Mouse (Mus musculus): Measurements from ENCODE around the gene Mapkap1. TPM values are rescaled to one million over a fixed set of nuclear protein-coding genes. Genes with fewer than 3 reads are reported as not detected.

Gene Mapkap1
- polyA plus RNA-seq, 1 experiment from 2014 or later: 103 TPM

DNA sequence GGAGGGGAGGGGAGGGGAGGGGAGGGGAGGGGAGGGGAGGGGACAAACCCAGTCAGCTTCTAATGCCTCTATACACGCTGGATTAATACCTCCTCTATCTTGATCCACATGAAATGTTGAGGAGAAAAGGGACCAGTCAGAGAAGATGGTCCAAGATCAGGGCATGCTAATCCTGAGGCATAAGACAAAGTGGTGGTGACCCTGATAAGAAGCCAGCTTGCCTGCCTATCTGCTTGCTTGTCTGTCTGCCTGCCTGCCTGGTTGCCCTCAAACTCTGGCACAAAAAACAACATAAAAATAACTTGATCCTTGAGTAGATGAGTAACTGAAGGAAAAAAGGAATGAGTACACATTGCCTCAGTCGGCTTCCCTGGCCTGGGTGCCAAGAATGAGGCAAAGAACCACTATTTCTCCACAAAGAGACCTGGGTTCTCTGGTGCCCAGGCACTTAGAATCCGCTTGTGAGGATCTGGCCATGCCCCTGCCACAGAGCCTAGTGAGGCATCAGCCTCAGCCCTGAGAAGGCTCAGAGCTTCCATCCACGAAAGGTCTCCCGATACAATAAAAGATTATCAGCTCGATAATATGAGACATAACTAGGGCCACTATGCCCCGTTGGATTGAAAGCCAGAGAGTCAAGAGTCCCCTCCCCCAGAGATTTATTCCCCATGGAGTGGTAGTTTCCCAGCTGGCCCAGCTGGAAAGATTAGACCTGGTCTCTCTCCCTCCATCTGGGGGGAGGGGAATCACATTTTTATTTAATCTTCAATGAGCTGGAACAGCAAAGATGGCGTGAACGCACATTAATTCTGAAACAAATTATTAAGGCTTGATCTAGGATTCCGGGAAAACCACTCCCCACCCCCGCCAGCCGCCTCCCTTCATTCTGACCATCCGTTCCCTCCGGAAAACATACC is 228.9 kb downstream of the Mapkap1 start:
- Histone ChIP-seq H3K27ac (replicated peaks; ENCODE audit: low read depth, low read length) (no peak overlapping the region), H3K4me1 (ENCODE audit: control insufficient read depth, insufficient read depth, low read length) (no peaks in the 10 kb centered on the region), H3K27me3 (ENCODE audit: control insufficient read depth, insufficient read depth, low read length) (no peaks in the 10 kb centered on the region), H3K9me3 (replicated peaks; ENCODE audit: control insufficient read depth, low read length) (no peaks in the 10 kb centered on the region), H3K4me3 (ENCODE audit: low read depth, low read length) (no peak overlapping the region), H3K9ac (replicated peaks; ENCODE audit: low read length) (no peak overlapping the region), H3K36me3 (replicated peaks; ENCODE audit: control insufficient read depth, insufficient read depth, low read depth, low read length) (no peaks in the 10 kb centered on the region), H3K4me2 (ENCODE audit: low read depth, low read length) (no peak overlapping the region)
- WGBS: 80% methylated on average over 14 of the region's 14 CpGs
- DNase-seq (ENCODE audit: low spot score) (no peak), ATAC-seq (replicated peaks; ENCODE audit: insufficient number of reproducible peaks, low FRiP score, low TSS enrichment, low read depth) (no peak)

DNA sequence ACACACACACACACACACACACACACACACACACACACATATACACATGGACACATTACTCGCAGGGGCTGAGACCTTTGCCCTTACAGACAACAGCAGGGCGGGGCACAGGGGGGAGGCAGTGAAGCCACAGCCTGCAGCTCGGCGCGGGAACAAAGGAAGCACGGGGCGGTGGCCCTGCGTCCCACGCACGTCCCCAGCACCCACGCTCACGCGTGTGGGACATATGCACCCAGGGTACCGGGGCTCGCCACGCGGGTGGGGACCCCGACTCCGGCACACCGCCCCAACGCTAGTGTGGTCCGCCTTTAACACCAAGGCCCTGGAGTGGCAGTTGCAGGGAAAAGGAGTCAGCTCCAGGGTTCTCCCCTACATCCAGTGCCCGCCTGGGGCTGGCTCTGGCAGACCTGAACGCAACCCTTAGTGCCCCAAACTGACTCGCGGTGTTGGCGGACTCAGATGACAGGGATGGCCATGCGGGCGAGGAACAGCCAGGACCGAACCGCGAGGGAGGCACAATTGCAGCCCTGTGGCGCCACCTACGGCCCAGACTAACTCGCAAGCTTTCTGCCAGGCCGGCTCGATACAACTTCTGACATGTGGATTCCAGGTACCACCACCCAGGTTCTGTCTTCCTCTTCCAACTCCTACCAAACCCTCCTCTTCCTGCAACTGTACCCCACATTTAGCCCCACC is 232.5 kb downstream of the Mapkap1 start:
- Histone ChIP-seq H3K4me2 (ENCODE audit: low read depth, low read length) (peak overlapping the region; percentile 87), H3K27me3 (ENCODE audit: control insufficient read depth, insufficient read depth, low read length) (no peaks in the 10 kb centered on the region), H3K27ac (replicated peaks; ENCODE audit: low read depth, low read length) (no peak overlapping the region), H3K9me3 (replicated peaks; ENCODE audit: control insufficient read depth, low read length) (no peaks in the 10 kb centered on the region), H3K4me3 (ENCODE audit: low read depth, low read length) (peak overlapping the region; percentile 31), H3K9ac (replicated peaks; ENCODE audit: low read length) (peak overlapping the region; percentile 68), H3K4me1 (ENCODE audit: control insufficient read depth, insufficient read depth, low read length) (no peaks in the 10 kb centered on the region), H3K36me3 (replicated peaks; ENCODE audit: control insufficient read depth, insufficient read depth, low read depth, low read length) (no peaks in the 10 kb centered on the region)
- 16% methylated on average over 32 of the region's 37 CpGs for WGBS
- DNase-seq (ENCODE audit: low spot score) (peak; percentile 90), ATAC-seq (replicated peaks; ENCODE audit: insufficient number of reproducible peaks, low FRiP score, low TSS enrichment, low read depth) (no peak; the same call in 1 of the 2 replicates)

DNA sequence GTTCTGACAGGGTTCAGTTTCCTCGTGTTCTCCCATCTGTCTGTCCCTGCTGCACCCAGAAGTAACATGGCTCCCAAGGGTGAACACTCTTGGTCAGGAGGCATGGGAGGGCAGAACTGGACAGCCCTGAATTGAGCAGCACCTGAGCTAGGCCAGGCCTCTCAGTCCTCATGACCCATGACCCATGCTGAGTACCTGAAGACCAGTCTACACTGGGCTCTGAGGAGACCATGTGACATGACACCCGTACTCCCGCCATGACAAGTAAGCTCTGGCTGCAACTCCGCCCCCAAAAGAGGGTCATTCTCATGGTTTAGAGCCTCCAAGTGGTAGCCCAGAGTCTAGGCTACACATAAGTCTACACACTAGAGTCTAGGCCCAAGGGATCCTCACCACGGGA is 233.2 kb downstream of the Mapkap1 start:
- peak; percentile 50; the same call in 1 of the 2 replicates for ATAC-seq (replicated peaks; ENCODE audit: insufficient number of reproducible peaks, low FRiP score, low TSS enrichment, low read depth)
- Histone ChIP-seq H3K9me3 (replicated peaks; ENCODE audit: control insufficient read depth, low read length) (no peaks in the 10 kb centered on the region), H3K4me2 (ENCODE audit: low read depth, low read length) (no peak overlapping the region), H3K9ac (replicated peaks; ENCODE audit: low read length) (no peak overlapping the region), H3K4me3 (ENCODE audit: low read depth, low read length) (no peak overlapping the region), H3K4me1 (ENCODE audit: control insufficient read depth, insufficient read depth, low read length) (no peaks in the 10 kb centered on the region), H3K27me3 (ENCODE audit: control insufficient read depth, insufficient read depth, low read length) (no peaks in the 10 kb centered on the region), H3K27ac (replicated peaks; ENCODE audit: low read depth, low read length) (no peak overlapping the region), H3K36me3 (replicated peaks; ENCODE audit: control insufficient read depth, insufficient read depth, low read depth, low read length) (no peaks in the 10 kb centered on the region)
- no peak for DNase-seq (ENCODE audit: low spot score)
- 61% methylated on average over 5 of the region's 5 CpGs for WGBS

DNA sequence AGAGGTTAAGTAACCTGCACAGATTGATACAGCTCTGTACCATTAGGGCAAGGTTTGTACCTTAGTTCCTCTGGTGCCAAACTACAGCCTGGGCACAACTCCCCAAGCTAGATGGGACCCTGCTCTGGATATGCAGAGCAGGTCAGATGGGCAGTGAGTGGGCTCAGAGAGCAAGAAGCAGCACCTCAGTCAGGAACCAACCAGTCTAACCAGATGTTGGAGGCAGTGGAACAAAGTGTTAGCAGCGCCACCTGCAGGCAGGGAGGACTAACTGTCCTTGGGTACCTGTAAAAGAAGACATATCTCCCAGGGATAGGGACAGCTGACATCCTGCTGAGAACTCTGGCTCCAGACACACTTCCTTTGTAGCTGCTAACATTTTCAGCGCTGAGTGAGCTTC is 235.8 kb downstream of the Mapkap1 start:
- H3K27me3 ChIP-seq (ENCODE audit: control insufficient read depth, insufficient read depth, low read length): no peaks in the 10 kb centered on the region
- no peak overlapping the region for H3K4me2 ChIP-seq (ENCODE audit: low read depth, low read length)
- H3K4me1 ChIP-seq (ENCODE audit: control insufficient read depth, insufficient read depth, low read length): peaks cover 3% of the 10 kb centered on the region; the same call in 1 of the 2 replicates
- no peaks in the 10 kb centered on the region for H3K36me3 ChIP-seq (replicated peaks; ENCODE audit: control insufficient read depth, insufficient read depth, low read depth, low read length)
- H3K27ac ChIP-seq (replicated peaks; ENCODE audit: low read depth, low read length): no peak overlapping the region
- no peaks in the 10 kb centered on the region for H3K9me3 ChIP-seq (replicated peaks; ENCODE audit: control insufficient read depth, low read length)
- no peak overlapping the region for H3K9ac ChIP-seq (replicated peaks; ENCODE audit: low read length)
- H3K4me3 ChIP-seq (ENCODE audit: low read depth, low read length): no peak overlapping the region
- DNase-seq (ENCODE audit: low spot score) (peak; percentile 39), ATAC-seq (replicated peaks; ENCODE audit: insufficient number of reproducible peaks, low FRiP score, low TSS enrichment, low read depth) (no peak)
- WGBS: 19% methylated on average over 2 of the region's 2 CpGs

DNA sequence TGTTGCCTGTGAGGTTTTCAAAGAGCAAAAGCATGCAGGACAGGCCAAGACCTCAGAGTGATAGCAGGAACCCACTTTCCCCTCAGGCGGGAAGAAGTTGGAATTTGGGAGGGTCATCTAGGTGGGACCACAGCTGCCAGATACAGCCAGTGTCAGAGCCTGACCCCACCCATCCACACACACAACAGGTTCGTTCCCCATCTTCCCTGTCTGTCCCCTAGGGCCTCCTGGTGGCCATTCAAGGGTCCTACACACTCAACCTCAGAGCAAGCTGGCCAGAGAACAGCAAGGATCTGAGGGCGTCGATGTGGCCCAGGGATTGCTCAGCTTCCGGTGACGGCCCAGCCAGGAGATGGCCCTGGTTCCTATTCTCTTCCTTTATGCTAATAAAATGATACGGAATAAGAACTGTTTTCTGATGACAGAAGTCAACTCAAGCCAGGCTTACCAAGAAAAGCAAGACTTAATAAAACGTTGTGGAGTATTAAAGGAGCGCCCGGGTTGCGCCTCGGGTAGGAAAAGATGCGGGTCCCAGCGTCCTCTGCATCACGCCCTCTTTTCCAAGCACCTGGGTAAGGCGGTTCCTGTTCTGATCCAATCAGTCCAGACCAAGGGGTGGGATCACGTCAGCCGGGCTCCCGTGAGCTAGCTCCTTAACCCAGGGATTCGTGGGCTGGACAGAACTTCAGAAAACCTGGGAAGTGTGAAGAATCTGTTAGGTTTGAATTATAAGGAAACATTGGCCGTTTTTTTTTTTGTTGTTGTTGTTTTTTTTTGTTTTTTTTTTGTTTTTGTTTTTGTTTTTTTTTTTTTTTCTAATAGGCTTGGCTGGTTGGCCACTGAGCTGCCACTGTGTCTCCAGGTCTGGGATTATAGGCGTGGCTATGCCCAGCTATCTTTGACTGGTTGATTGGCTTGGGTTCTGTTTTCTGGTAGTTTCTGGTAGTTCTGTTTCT is 238.3 kb downstream of the Mapkap1 start:
- no peaks in the 10 kb centered on the region for H3K9me3 ChIP-seq (replicated peaks; ENCODE audit: control insufficient read depth, low read length)
- H3K9ac ChIP-seq (replicated peaks; ENCODE audit: low read length): no peak overlapping the region
- H3K27ac ChIP-seq (replicated peaks; ENCODE audit: low read depth, low read length): no peak overlapping the region
- WGBS: 28% methylated on average over 22 of the region's 22 CpGs
- H3K27me3 ChIP-seq (ENCODE audit: control insufficient read depth, insufficient read depth, low read length): no peaks in the 10 kb centered on the region
- ATAC-seq (replicated peaks; ENCODE audit: insufficient number of reproducible peaks, low FRiP score, low TSS enrichment, low read depth): no peak
- H3K36me3 ChIP-seq (replicated peaks; ENCODE audit: control insufficient read depth, insufficient read depth, low read depth, low read length): no peaks in the 10 kb centered on the region
- peaks cover 3% of the 10 kb centered on the region; the same call in 1 of the 2 replicates for H3K4me1 ChIP-seq (ENCODE audit: control insufficient read depth, insufficient read depth, low read length)
- no peak overlapping the region for H3K4me2 ChIP-seq (ENCODE audit: low read depth, low read length)
- H3K4me3 ChIP-seq (ENCODE audit: low read depth, low read length): no peak overlapping the region
- DNase-seq (ENCODE audit: low spot score): peak; percentile 39

DNA sequence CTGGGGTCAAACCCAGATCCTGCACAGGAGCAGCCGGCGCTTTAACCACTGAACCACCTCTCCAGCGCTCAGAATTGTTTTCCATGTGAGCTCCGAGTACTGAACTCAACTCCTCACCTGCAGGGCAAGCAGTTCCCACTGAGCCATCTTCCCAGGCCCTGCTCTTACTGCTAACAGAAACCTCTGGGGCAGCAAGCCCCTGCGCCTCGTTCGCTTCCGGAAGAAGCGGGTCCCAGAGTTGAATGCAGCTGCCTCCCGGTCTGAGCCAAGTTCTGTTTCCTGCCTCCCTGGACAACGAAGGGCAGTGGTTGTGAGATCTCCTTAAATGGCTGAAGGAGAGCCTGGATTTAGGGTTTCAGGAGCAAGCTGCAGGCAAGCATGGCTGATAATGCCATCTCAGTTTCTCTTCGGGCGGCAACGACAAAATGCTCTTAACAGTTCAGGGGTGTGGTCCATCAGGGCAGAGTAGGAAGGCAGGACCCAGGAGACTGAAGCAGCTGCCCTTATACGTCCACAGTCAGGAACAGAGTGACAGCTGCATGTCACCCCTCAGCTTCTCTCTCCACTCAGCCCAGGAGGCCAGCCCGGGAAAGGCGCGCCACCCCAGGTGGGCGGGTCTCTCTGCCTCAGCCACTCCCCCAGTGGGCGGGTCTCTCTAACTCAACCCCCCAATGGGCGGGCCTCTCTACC is 239.4 kb downstream of the Mapkap1 start:
- H3K9me3 ChIP-seq (replicated peaks; ENCODE audit: control insufficient read depth, low read length): no peaks in the 10 kb centered on the region
- H3K4me3 ChIP-seq (ENCODE audit: low read depth, low read length): peak overlapping the region; percentile 33
- H3K4me1 ChIP-seq (ENCODE audit: control insufficient read depth, insufficient read depth, low read length): peaks cover 3% of the 10 kb centered on the region; the same call in 1 of the 2 replicates
- no peaks in the 10 kb centered on the region for H3K36me3 ChIP-seq (replicated peaks; ENCODE audit: control insufficient read depth, insufficient read depth, low read depth, low read length)
- H3K9ac ChIP-seq (replicated peaks; ENCODE audit: low read length): peak overlapping the region; percentile 34
- WGBS: 12% methylated on average over 19 of the region's 21 CpGs
- no peaks in the 10 kb centered on the region for H3K27me3 ChIP-seq (ENCODE audit: control insufficient read depth, insufficient read depth, low read length)
- DNase-seq (ENCODE audit: low spot score): peak; percentile 83
- peak overlapping the region; percentile 66 for H3K4me2 ChIP-seq (ENCODE audit: low read depth, low read length)
- H3K27ac ChIP-seq (replicated peaks; ENCODE audit: low read depth, low read length): no peak overlapping the region
- peak; percentile 71 for ATAC-seq (replicated peaks; ENCODE audit: insufficient number of reproducible peaks, low FRiP score, low TSS enrichment, low read depth)

DNA sequence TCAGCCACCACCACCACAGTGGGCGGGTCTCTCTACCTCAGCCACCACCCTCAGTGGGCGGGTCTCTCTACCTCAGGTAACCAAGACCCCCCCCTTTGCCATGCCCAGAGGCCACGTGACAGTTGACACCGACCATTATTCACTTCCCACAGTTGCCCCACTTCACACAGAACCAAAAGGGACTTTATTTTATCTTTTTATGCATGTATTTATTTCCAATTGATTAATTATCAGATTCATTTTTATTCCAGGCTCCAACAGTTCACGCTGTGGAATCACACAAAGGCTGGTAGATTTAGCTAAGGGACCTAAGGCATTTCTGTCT is 239.9 kb downstream of the Mapkap1 start:
- no peaks in the 10 kb centered on the region for H3K36me3 ChIP-seq (replicated peaks; ENCODE audit: control insufficient read depth, insufficient read depth, low read depth, low read length)
- ATAC-seq (replicated peaks; ENCODE audit: insufficient number of reproducible peaks, low FRiP score, low TSS enrichment, low read depth): no peak
- 8% methylated on average over 5 of the region's 5 CpGs for WGBS
- DNase-seq (ENCODE audit: low spot score): no peak
- H3K27ac ChIP-seq (replicated peaks; ENCODE audit: low read depth, low read length): no peak overlapping the region
- H3K4me3 ChIP-seq (ENCODE audit: low read depth, low read length): peak overlapping the region; percentile 33; the same call in 1 of the 2 replicates
- H3K4me1 ChIP-seq (ENCODE audit: control insufficient read depth, insufficient read depth, low read length): peaks cover 3% of the 10 kb centered on the region; the same call in 1 of the 2 replicates
- no peaks in the 10 kb centered on the region for H3K27me3 ChIP-seq (ENCODE audit: control insufficient read depth, insufficient read depth, low read length)
- H3K9me3 ChIP-seq (replicated peaks; ENCODE audit: control insufficient read depth, low read length): no peaks in the 10 kb centered on the region
- H3K4me2 ChIP-seq (ENCODE audit: low read depth, low read length): peak overlapping the region; percentile 66
- no peak overlapping the region for H3K9ac ChIP-seq (replicated peaks; ENCODE audit: low read length)
